Mouse (Mus musculus) small intestine, adult 2 months (tissue): Measurements from ENCODE around the gene Entr1. TPM values are rescaled to one million over a fixed set of nuclear protein-coding genes. Genes with fewer than 3 reads are reported as not detected.

Experiments
- H3K27ac ChIP-seq: fragments of 200-500 bp; 2 replicates; pipeline ENCODE4 v1.5.1; 2012; ENCODE audit warnings: low read depth, low read length, control low read depth, inconsistent platforms; ENCODE audit not compliant: insufficient read depth
- H3K27me3 ChIP-seq: fragments of 200-500 bp; 2 replicates; pipeline ENCODE4 v1.6.1; 2012; ENCODE audit warnings: mild to moderate bottlenecking, moderate library complexity, low read length, inconsistent platforms; ENCODE audit not compliant: control insufficient read depth, insufficient read depth
- H3K36me3 ChIP-seq: fragments of 200-500 bp; 2 replicates; pipeline ENCODE4 v1.6.1; 2012; ENCODE audit warnings: mild to moderate bottlenecking, low read length, control low read depth, inconsistent platforms; ENCODE audit not compliant: control insufficient read depth, insufficient read depth
- H3K4me1 ChIP-seq: fragments of 200-500 bp; 2 replicates; pipeline ENCODE4 v1.6.1; 2012; ENCODE audit warnings: low read length, inconsistent platforms, mixed read lengths; ENCODE audit not compliant: control insufficient read depth, insufficient read depth, insufficient read length
- H3K4me3 ChIP-seq: fragments of 200-500 bp; 2 replicates; pipeline ENCODE4 v1.5.1; 2012; ENCODE audit warnings: low read depth, mild to moderate bottlenecking, control low read depth, inconsistent platforms, low read length, moderate library complexity
- CTCF ChIP-seq: fragments of 200-500 bp; IDR thresholded peaks from 2 replicates; pipeline ENCODE4 v1.5.1; 2012; ENCODE audit warnings: low read depth, mild to moderate bottlenecking, control low read depth, inconsistent platforms, low read length, moderate library complexity, mixed read lengths; ENCODE audit not compliant: insufficient replicate concordance, insufficient read length; ENCODE audit errors: extremely low read depth
- POLR2A ChIP-seq: fragments of 200-500 bp; IDR thresholded peaks from 2 replicates; pipeline ENCODE4 v1.6.1; 2012; ENCODE audit warnings: low read depth, mild to moderate bottlenecking, control low read depth, inconsistent platforms, low read length, moderate library complexity
- WGBS: fragments of 180-500 bp; shearing (Covaris S2); methylation state at CpG from one replicate; pipeline ENCODE4 v1.1.7; 2018; 5-methylcytosine and 5-hydroxymethylcytosine counted together
- polyA plus RNA-seq: library from polyadenylated mRNA; depleted of rRNA; stranded (reverse); fragments of >200 nt; gene quantifications from 2 replicates; pipeline ENCODE4 v1.2.3, GENCODE M21; 2012

Gene Entr1
- polyA plus RNA-seq, 1 experiment = 60.0 TPM

GRCm38 (mm10) chr2:26421969-26422368 is 32.9 kb upstream of the Entr1 start:
- 98% methylated on average over 2 of the region's 2 CpGs for WGBS
- Histone ChIP-seq H3K27ac (no peak overlapping the region), H3K36me3 (peaks cover 80% of the 10 kb centered on the region), H3K4me1 (no peaks in the 10 kb centered on the region), H3K4me3 (no peak overlapping the region), H3K27me3 (no peaks in the 10 kb centered on the region)
- TF ChIP-seq POLR2A = no peak
- no peak for TF ChIP-seq CTCF

- Histone ChIP-seq H3K27ac (no peak overlapping the region), H3K36me3 (peaks cover 76% of the 10 kb centered on the region), H3K4me1 (no peaks in the 10 kb centered on the region), H3K27me3 (no peaks in the 10 kb centered on the region), H3K4me3 (no peak overlapping the region)
- TF ChIP-seq POLR2A (no peak), CTCF (no peak)
- WGBS = 76% methylated on average over 1 of the region's 1 CpGs
These were observed 29.0 kb upstream of the Entr1 start for GRCm38 (mm10) chr2:26418120-26418519.

- Histone ChIP-seq H3K27ac (no peak overlapping the region), H3K36me3 (peaks cover 72% of the 10 kb centered on the region), H3K27me3 (no peaks in the 10 kb centered on the region), H3K4me3 (no peak overlapping the region), H3K4me1 (no peaks in the 10 kb centered on the region)
- TF ChIP-seq POLR2A = no peak
These were observed 27.9 kb upstream of the Entr1 start for GRCm38 (mm10) chr2:26417066-26417465.

- no peak overlapping the region for H3K27ac ChIP-seq
- WGBS = 63% methylated on average over 5 of the region's 5 CpGs
- no peak for TF ChIP-seq CTCF
- TF ChIP-seq POLR2A = no peak
- H3K4me3 ChIP-seq = no peak overlapping the region
- H3K27me3 ChIP-seq = no peaks in the 10 kb centered on the region
- peaks cover 12% of the 10 kb centered on the region for H3K4me1 ChIP-seq
- H3K36me3 ChIP-seq = peaks cover 36% of the 10 kb centered on the region
These were observed 21.9 kb upstream of the Entr1 start for GRCm38 (mm10) chr2:26410931-26411411.

- Histone ChIP-seq H3K27ac (no peak overlapping the region), H3K27me3 (no peaks in the 10 kb centered on the region), H3K4me1 (peaks cover 12% of the 10 kb centered on the region), H3K36me3 (peaks cover 28% of the 10 kb centered on the region), H3K4me3 (no peak overlapping the region)
- 75% methylated on average over 5 of the region's 5 CpGs for WGBS
- TF ChIP-seq POLR2A (no peak), CTCF (no peak)
These were observed 21.0 kb upstream of the Entr1 start for GRCm38 (mm10) chr2:26410091-26410490.

GRCm38 (mm10) chr2:26409362-26409761 is 20.2 kb upstream of the Entr1 start:
- H3K27ac ChIP-seq = no peak overlapping the region
- no peaks in the 10 kb centered on the region for H3K27me3 ChIP-seq
- peaks cover 24% of the 10 kb centered on the region for H3K36me3 ChIP-seq
- WGBS = 63% methylated on average over 3 of the region's 3 CpGs
- peaks cover 12% of the 10 kb centered on the region for H3K4me1 ChIP-seq
- H3K4me3 ChIP-seq = no peak overlapping the region
- TF ChIP-seq CTCF (no peak), POLR2A (no peak)

GRCm38 (mm10) chr2:26408515-26409356 is 19.6 kb upstream of the Entr1 start, which contains the start of gene Inpp5e:
TSS of gene Inpp5e (minus strand) at chr2:26409203.
- under 1% methylated on average over 57 of the region's 57 CpGs for WGBS
- Histone ChIP-seq H3K4me3 (peak within 1 kb of the TSS; percentile 90), H3K4me1 (peaks cover 12% of the 10 kb centered on the region), H3K27ac (peak within 1 kb of the TSS; percentile 37), H3K36me3 (peaks cover 19% of the 10 kb centered on the region), H3K27me3 (no peaks in the 10 kb centered on the region)
- TF ChIP-seq CTCF (peak; percentile 91), POLR2A (no peak; the same call in 1 of the 2 replicates)
